Mouse (Mus musculus): ENCODE results near the gene Mcidas. TPM values are rescaled to one million over a fixed set of nuclear protein-coding genes. Genes with fewer than 3 reads are reported as not detected.
A peak's percentile ranks its signal among the peaks of the same experiment; 100 is the strongest.
"Not testable (repeated sequence)": the region's sequence is repeated elsewhere in the genome, so short reads cannot be mapped to it uniquely, and the experiment has no call there.

Gene Mcidas
- polyA plus RNA-seq, 1 experiment from 2014 or later: not detected

DNA sequence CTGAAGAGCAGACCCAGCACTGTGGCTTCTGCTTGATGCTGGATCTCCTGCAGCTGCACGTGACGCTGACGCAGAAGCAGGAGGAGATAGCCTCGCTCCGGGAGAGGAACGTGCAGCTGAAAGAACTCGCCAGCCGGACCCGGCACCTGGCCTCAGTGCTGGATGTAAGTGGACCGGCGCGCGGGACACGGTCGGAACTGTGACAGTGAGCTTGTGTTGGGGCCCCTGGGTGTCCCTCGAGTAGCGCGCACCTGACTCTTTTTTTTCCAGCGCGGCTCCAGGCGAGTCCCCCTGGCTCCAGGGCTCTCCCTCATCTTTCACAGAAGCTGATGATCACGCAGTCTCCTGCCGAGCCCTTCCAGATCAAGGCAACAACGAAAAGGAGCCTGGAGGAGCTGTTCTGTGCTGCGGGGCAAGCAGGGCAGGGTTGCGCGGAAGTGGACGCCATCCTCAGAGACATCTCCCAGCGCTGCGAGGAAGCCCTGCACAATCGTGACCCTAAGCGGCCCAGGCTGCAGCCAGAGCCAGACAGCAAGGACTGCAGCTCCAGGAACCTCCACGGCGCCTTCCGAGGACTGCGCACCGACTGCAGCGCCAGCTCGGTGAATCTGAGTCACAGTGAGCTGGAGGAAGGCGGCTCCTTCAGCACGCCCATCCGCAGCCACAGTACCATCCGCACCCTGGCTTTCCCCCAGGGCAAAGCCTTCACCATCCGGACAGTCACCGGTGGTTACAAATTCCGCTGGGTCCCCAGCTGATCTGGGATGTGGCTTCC is 5.0 kb downstream of the Mcidas start:
- no peak for ATAC-seq (replicated peaks; ENCODE audit: low FRiP score, low read depth)
- peak; percentile 39 for DNase-seq (ENCODE audit: low spot score)
- no peak for TF ChIP-seq CTCF (IDR thresholded peaks at IDR 0.05; ENCODE audit: low read depth)
- H3K4me2 ChIP-seq (ENCODE audit: low read length): peak overlapping the region; percentile 75
- H3K4me3 ChIP-seq (replicated peaks; ENCODE audit: low read depth, low read length): peak overlapping the region; percentile 31
- H3K9me3 ChIP-seq (replicated peaks; ENCODE audit: low read length): no peaks in the 10 kb centered on the region
- under 1% methylated on average over 46 of the region's 46 CpGs for WGBS
- H3K4me1 ChIP-seq (replicated peaks; ENCODE audit: insufficient read depth, low read length): peaks cover 16% of the 10 kb centered on the region; the same call in 1 of the 2 replicates
- H3K27ac ChIP-seq: no peak overlapping the region
- no peaks in the 10 kb centered on the region for H3K36me3 ChIP-seq (ENCODE audit: insufficient read depth, low read length)
- peaks cover 56% of the 10 kb centered on the region for H3K27me3 ChIP-seq (ENCODE audit: insufficient read depth, low read length)
- H3K9ac ChIP-seq (ENCODE audit: low read depth, low read length): peak overlapping the region; percentile 18; the same call in 1 of the 2 replicates

DNA sequence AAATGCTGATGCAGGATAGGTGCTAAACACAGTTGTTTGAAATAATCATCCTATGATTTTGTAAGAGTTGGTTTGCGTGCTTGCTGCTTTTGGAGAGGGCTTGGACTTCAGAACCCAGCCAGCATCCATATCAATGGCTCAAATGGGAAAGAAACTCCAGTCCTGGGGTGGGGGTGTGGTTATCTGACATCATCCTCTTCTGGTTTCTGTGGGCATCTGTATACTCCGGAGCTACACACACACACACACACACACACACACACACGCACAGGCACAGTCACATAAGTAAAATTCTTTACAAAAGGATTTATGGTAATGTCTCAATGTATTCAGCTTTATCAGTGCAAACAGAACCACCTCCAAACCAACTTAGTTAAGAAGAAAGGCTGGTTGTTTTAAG is 6.4 kb downstream of the Mcidas start:
- Histone ChIP-seq H3K27me3 (ENCODE audit: insufficient read depth, low read length) (peaks cover 42% of the 10 kb centered on the region), H3K9me3 (replicated peaks; ENCODE audit: low read length) (no peaks in the 10 kb centered on the region), H3K36me3 (ENCODE audit: insufficient read depth, low read length) (no peaks in the 10 kb centered on the region), H3K4me1 (replicated peaks; ENCODE audit: insufficient read depth, low read length) (0 out of 2 replicates have a peak, but pooled peaks cover 8% of the 10 kb centered on the region), H3K27ac (no peak overlapping the region), H3K4me3 (replicated peaks; ENCODE audit: low read depth, low read length) (no peak overlapping the region), H3K9ac (ENCODE audit: low read depth, low read length) (no peak overlapping the region), H3K4me2 (ENCODE audit: low read length) (no peak overlapping the region)
- no peak for TF ChIP-seq CTCF (IDR thresholded peaks at IDR 0.05; ENCODE audit: low read depth)
- 69% methylated on average over 3 of the region's 3 CpGs for WGBS
- no peak for DNase-seq (ENCODE audit: low spot score)
- ATAC-seq (replicated peaks; ENCODE audit: low FRiP score, low read depth): no peak

DNA sequence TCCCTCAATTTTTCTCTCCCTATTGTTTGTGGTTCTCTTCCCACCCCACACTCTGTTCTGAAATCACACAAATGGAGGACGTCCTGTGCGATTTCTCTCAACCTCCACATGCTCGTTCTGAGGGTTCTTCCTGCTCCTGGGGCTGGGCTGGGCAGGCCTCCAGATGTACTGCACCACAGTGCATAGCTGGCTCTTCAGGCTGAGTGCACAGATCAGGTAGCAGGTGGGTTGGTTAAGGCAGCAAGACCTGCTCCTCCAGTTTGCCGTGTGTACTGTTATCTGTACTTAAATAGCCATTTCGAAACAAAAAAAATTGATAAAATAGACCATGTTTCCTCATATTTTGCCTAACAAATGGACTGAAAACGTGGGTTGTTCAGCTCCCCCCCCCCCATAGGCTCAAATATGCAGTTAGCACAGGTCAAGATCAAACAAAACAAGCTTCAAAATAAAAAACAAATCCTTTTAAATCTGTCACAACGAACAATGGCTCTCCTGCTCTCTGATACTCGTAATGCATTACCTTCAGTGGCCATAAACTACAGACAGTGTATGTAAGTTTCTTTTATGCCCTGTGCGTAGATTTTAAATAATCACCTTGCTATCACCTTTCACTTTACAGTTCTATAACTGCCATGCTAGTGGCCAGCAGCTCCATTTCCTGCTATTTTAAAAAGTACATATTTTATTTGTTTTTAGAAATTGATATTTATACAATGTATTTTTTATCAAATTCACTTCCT is 7.1 kb downstream of the Mcidas start:
- Histone ChIP-seq H3K4me2 (ENCODE audit: low read length) (no peak overlapping the region), H3K4me3 (replicated peaks; ENCODE audit: low read depth, low read length) (no peak overlapping the region), H3K27me3 (ENCODE audit: insufficient read depth, low read length) (peaks cover 38% of the 10 kb centered on the region), H3K36me3 (ENCODE audit: insufficient read depth, low read length) (no peaks in the 10 kb centered on the region), H3K9ac (ENCODE audit: low read depth, low read length) (no peak overlapping the region), H3K27ac (no peak overlapping the region), H3K9me3 (replicated peaks; ENCODE audit: low read length) (no peaks in the 10 kb centered on the region), H3K4me1 (replicated peaks; ENCODE audit: insufficient read depth, low read length) (0 out of 2 replicates have a peak, but pooled peaks cover 8% of the 10 kb centered on the region)
- 63% methylated on average over 9 of the region's 9 CpGs for WGBS
- no peak for TF ChIP-seq CTCF (IDR thresholded peaks at IDR 0.05; ENCODE audit: low read depth)
- DNase-seq (ENCODE audit: low spot score) (no peak), ATAC-seq (replicated peaks; ENCODE audit: low FRiP score, low read depth) (no peak)

DNA sequence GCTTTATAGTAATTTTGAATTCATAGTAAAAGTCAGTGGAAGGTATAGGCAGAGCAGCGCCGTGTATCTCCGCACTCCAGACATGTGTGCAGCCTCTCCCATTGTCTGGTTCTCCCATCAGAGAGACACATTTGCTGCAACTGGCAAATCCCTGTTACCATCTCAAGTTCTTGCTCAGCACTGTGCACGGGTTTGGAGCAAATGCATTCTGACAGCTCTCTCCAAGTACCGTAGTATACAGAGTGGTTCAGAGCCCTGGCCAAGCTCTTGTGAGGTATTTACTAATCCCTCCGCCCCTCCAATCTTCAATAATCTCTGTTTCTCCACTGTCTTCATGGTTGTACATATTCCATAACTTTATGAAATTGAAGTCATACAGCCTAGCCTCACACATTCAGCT is 19.0 kb downstream of the Mcidas start:
- no peak for DNase-seq (ENCODE audit: low spot score)
- TF ChIP-seq CTCF (IDR thresholded peaks at IDR 0.05; ENCODE audit: low read depth): no peak
- H3K9me3 ChIP-seq (replicated peaks; ENCODE audit: low read length): no peaks in the 10 kb centered on the region
- ATAC-seq (replicated peaks; ENCODE audit: low FRiP score, low read depth): no peak
- H3K4me3 ChIP-seq (replicated peaks; ENCODE audit: low read depth, low read length): no peak overlapping the region
- H3K4me1 ChIP-seq (replicated peaks; ENCODE audit: insufficient read depth, low read length): no peaks in the 10 kb centered on the region
- WGBS: 79% methylated on average over 6 of the region's 6 CpGs
- H3K9ac ChIP-seq (ENCODE audit: low read depth, low read length): no peak overlapping the region
- no peaks in the 10 kb centered on the region for H3K27me3 ChIP-seq (ENCODE audit: insufficient read depth, low read length)
- H3K4me2 ChIP-seq (ENCODE audit: low read length): peak overlapping the region; percentile 54
- no peak overlapping the region for H3K27ac ChIP-seq
- no peaks in the 10 kb centered on the region for H3K36me3 ChIP-seq (ENCODE audit: insufficient read depth, low read length)

- H3K9ac ChIP-seq (ENCODE audit: low read depth, low read length); H3K9me3 ChIP-seq (replicated peaks; ENCODE audit: low read length); ATAC-seq (replicated peaks; ENCODE audit: low FRiP score, low read depth); H3K4me1 ChIP-seq (replicated peaks; ENCODE audit: insufficient read depth, low read length); H3K27me3 ChIP-seq (ENCODE audit: insufficient read depth, low read length); H3K36me3 ChIP-seq (ENCODE audit: insufficient read depth, low read length); H3K27ac ChIP-seq; DNase-seq (ENCODE audit: low spot score): not testable (repeated sequence)
- Histone ChIP-seq H3K4me3 (replicated peaks; ENCODE audit: low read depth, low read length) (peak overlapping the region; percentile 31), H3K4me2 (ENCODE audit: low read length) (peak overlapping the region; percentile 54)
- 37% methylated on average over 18 of the region's 20 CpGs for WGBS
Measured at GRCm38 (mm10) chr13:113013174-113013953, 19.7 kb downstream of the Mcidas start.

GRCm38 (mm10) chr13:113021521-113021920 is 27.9 kb downstream of the Mcidas start:
- ATAC-seq (replicated peaks; ENCODE audit: low FRiP score, low read depth) (no peak), DNase-seq (ENCODE audit: low spot score) (no peak)
- H3K4me1 ChIP-seq (replicated peaks; ENCODE audit: insufficient read depth, low read length): no peaks in the 10 kb centered on the region
- 0 out of 2 replicates have a peak, but pooled peaks cover under 1% of the 10 kb centered on the region for H3K27me3 ChIP-seq (ENCODE audit: insufficient read depth, low read length)
- 93% methylated on average over 2 of the region's 2 CpGs for WGBS
- no peaks in the 10 kb centered on the region for H3K9me3 ChIP-seq (replicated peaks; ENCODE audit: low read length)
- no peak overlapping the region for H3K4me2 ChIP-seq (ENCODE audit: low read length)
- no peaks in the 10 kb centered on the region for H3K36me3 ChIP-seq (ENCODE audit: insufficient read depth, low read length)
- no peak overlapping the region for H3K27ac ChIP-seq
- no peak for TF ChIP-seq CTCF (IDR thresholded peaks at IDR 0.05; ENCODE audit: low read depth)
- no peak overlapping the region for H3K4me3 ChIP-seq (replicated peaks; ENCODE audit: low read depth, low read length)
- no peak overlapping the region for H3K9ac ChIP-seq (ENCODE audit: low read depth, low read length)

Measured in kidney, postnatal 0 days (tissue).